In the genomic region with DNA sequence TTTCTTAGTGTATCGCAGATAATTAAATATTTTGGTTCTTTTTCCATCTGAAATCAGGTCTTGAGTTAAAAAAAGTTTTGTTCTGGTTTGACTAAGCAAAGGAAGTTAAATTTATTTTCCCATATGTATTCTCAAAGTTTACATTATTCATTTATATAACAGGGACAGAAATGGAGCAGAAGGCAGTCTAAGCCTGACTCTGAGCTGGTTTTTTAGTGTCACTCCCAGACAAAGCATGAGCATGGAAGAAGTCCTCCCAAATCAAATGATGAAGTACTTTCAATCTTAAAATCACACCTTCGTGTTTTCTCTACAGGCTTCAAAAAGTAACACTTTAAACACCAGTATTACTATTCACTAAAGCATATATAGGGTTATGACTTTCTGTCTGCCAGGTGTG, we compare ENCODE assay signal across 17 mouse cellular contexts.
"Had no signal": no experiment of that assay in that cellular context is flagged by ENCODE, and none has a peak within 500 bp of the region (broad histone marks: within the 10 kb centered on the region; RNA-seq: fewer than 3 reads in every experiment).

No protein-coding gene starts in this region.

- ATAC-seq: liver, embryonic 12.5 days; liver, postnatal 0 days; lung, postnatal 0 days; midbrain, embryonic 13.5 days; midbrain, embryonic 15.5 days; midbrain, embryonic 16.5 days had no signal

- DNase-seq: left cerebral cortex, postnatal 4 days; liver; liver, embryonic 13.5 days; liver, postnatal 0 days; lung, adult 18-20 months; lung, adult 2 months; lung, embryonic 14.5 days; lung, postnatal 10 days; lung, postnatal 14 days; lung, postnatal 36 days; lung, postnatal 4 days; midbrain, embryonic 14.5 days had no signal
